Mouse (Mus musculus): ENCODE data around the gene Ces1d.

Ces1d gene

DNA sequence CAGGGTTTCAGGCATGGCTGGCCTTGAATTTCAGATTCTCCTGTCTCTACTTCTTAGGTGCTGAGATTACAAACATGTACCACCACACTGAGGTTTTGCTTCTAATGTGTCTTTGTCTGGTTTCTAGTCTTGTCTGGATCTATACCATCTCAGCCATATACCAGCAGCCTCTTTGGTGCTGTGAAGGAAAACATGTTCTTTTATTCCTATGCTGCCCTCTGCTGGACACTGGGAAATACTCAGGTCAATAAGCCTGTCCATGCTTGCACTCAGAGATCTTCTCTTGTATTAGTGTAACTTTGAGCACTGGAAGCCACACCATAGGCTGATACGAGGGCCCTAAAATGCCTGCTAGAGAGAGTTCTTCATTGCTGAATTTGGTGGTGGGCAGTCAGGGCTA lies 56.9 kb downstream of the Ces1d start:
- DNase-seq (ENCODE audit: low read depth, low spot score), result peak; percentile 59

DNA sequence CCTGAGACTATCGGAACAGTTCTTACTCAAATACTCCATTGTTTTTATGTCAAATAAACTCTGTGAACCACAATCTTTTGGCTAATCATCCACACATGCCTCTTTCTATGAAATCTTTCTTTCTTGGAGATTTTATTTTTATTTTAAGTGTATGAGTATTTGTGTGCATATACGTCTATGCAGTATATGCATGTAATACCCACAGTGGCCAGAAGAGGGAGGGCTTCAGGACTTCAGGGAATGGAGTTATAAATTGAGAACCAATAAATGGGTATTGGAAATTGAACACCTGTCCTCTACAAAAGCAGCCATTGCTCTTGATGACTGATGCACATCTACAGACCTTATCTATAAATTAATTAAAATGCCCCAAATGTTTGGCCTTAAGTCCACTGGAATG lies 65.4 kb downstream of the Ces1d start:
- no peak for DNase-seq (ENCODE audit: low read depth, low spot score)

DNA sequence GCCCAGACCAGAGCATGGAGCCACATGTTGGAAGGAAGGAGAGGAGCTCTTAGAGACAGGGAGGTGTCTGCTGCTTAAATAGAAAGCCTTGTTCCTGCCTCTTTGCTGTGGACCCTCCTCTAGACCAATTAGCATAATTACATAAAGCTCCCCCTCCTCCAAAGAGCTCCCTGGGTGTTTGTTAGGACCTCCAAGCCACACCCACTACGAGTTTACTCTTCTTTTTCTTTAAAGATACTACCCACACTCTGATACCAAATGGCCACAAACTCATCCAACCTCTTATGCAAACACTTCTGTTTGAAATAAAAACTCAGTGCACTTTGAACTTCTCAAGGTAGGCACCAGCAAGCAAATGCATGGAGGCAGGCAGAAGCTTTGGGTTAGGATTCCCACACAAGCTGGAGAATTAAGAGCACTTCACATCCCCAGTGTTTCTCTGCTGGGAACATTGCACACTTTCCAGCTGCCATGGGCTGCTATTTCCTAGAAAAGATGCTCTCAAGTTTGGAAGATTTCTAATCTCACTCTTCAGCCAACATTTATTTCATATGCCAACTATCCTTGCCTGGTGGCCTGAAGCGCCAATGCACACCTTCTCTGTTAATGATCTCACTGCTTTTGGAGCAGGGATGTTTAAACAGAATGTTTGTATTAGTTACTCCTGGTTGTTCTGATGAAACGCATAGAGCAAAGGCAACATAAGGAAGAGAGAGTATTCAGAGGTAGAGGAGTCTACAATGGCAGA lies 66.2 kb downstream of the Ces1d start, which contains the start of gene Ces1c:
Gene Ces1c, minus strand, starts transcription at position 51 of the 748 bp plus-strand sequence.
- no peak for DNase-seq (ENCODE audit: low read depth, low spot score)

DNA sequence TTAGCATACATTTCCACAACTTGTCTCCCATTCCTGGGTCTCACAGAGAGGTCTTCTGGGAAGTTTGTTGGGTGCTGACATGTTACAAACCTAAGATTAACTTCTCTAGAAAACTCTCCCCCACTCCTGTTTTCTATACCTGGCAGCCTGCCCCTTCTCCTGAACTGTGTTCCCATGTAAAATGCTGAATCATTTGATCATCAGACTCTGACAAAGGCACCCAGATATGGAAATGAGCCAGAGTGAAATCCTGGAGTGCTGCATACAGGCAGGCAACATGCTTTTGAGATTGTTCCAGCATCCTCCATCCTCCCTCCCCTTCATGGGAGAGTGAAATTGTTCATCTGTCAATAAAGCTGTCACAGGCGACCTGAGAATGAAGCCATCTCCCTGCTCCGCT lies 71.2 kb downstream of the Ces1d start:
- no peak for DNase-seq (ENCODE audit: low read depth, low spot score)

DNA sequence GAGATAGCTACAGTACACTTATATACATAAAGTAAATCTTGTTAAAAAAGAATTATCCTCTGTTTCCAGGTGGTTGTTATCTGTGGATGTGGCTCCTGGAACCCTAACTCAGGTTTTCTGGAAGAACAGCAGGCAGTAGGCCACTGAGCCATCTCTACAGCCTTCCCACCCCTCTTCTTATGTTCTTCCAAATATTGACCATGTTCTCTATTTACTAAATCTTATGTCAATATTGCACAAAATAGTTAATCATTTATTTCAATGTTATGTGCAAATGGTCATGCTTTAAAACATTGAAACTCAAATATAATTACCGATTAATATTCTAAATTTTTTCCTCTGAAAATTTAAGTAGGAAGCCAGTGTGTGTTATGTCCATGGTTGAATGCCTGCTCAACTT lies 75.6 kb downstream of the Ces1d start:
- no peak for DNase-seq (ENCODE audit: low read depth, low spot score)
